In genomic region chr8:64152899-64153891, GRCm38 (mm10) we compare ENCODE assay signal across 14 mouse cellular contexts. TPM values are rescaled to one million over a fixed set of nuclear protein-coding genes. Genes with fewer than 3 reads are reported as not detected.
DNase-seq lines count a peak whose midpoint lies in the region; ATAC-seq lines count a peak whose summit lies in the region.
"Had no signal": no experiment of that assay in that cellular context is flagged by ENCODE, and none has a peak within 500 bp of the region (broad histone marks: within the 10 kb centered on the region; RNA-seq: fewer than 3 reads in every experiment).

No protein-coding gene starts in this region.

- H3K27me3 ChIP-seq in hindbrain, embryonic 10.5 days (ENCODE audit: insufficient read depth, poor library complexity, severe bottlenecking): no peaks in the 10 kb centered on the region
- H3K27me3 ChIP-seq in midbrain, embryonic 14.5 days (ENCODE audit: control insufficient read depth, insufficient read depth, low read length): no peaks in the 10 kb centered on the region
- H3K27me3 ChIP-seq: embryonic facial prominence, embryonic 13.5 days; intestine, embryonic 15.5 days; limb, embryonic 13.5 days; lung, embryonic 15.5 days; stomach, embryonic 15.5 days had no signal

- peak; percentile 38 for DNase-seq in cerebellum, adult 11-12 months
- no peak for DNase-seq in cerebellum, adult 11 months
- DNase-seq in cerebellum, postnatal 14 days: peak; percentile 18 to 53
- peak; percentile 36 for DNase-seq in hindbrain, embryonic 10.5 days (ENCODE audit: low spot score)
- DNase-seq in midbrain, embryonic 14.5 days: peak; percentile 49
- DNase-seq in heart, postnatal 25 days (ENCODE audit: low spot score): no peak
- DNase-seq in thymus, postnatal 14 days: no peak
- no peak for DNase-seq in gastrocnemius, postnatal 10 days

- no peaks in the 10 kb centered on the region for H3K36me3 ChIP-seq in hindbrain, embryonic 10.5 days
- H3K36me3 ChIP-seq in midbrain, embryonic 14.5 days (ENCODE audit: control insufficient read depth, insufficient read depth, low read length): no peaks in the 10 kb centered on the region
- H3K36me3 ChIP-seq: embryonic facial prominence, embryonic 13.5 days; heart, embryonic 13.5 days; intestine, embryonic 15.5 days; limb, embryonic 13.5 days; lung, embryonic 15.5 days; stomach, embryonic 15.5 days had no signal

- ATAC-seq in midbrain, embryonic 14.5 days (ENCODE audit: low FRiP score, low TSS enrichment): peak; percentile 84
- ATAC-seq: intestine, embryonic 15.5 days had no signal

- H3K4me1 ChIP-seq in hindbrain, embryonic 10.5 days (replicated peaks): peaks cover 18% of the 10 kb centered on the region
- H3K4me1 ChIP-seq in midbrain, embryonic 14.5 days (ENCODE audit: control insufficient read depth, insufficient read depth, low read length): peaks cover 14% of the 10 kb centered on the region
- H3K4me1 ChIP-seq: embryonic facial prominence, embryonic 13.5 days; intestine, embryonic 15.5 days; limb, embryonic 13.5 days; lung, embryonic 15.5 days; stomach, embryonic 15.5 days had no signal

- no peak overlapping the region; the same call in 1 of the 2 replicates for H3K9ac ChIP-seq in midbrain, embryonic 14.5 days (replicated peaks; ENCODE audit: low read length)
- H3K9ac ChIP-seq: embryonic facial prominence, embryonic 13.5 days; heart, embryonic 13.5 days; intestine, embryonic 15.5 days; limb, embryonic 13.5 days; lung, embryonic 15.5 days; stomach, embryonic 15.5 days had no signal

- intact Hi-C loops in heart, postnatal 25 days (cut with DNase I): no loop called here

- H3K4me2 ChIP-seq in midbrain, embryonic 14.5 days (ENCODE audit: low read length): peak overlapping the region; percentile 29; the same call in 1 of the 2 replicates
- H3K4me2 ChIP-seq: embryonic facial prominence, embryonic 13.5 days; heart, embryonic 13.5 days; intestine, embryonic 15.5 days; limb, embryonic 13.5 days; lung, embryonic 15.5 days; stomach, embryonic 15.5 days had no signal

- H3K9me3 ChIP-seq in hindbrain, embryonic 10.5 days: no peaks in the 10 kb centered on the region
- no peaks in the 10 kb centered on the region for H3K9me3 ChIP-seq in midbrain, embryonic 14.5 days (ENCODE audit: control insufficient read depth, low read length)
- H3K9me3 ChIP-seq: embryonic facial prominence, embryonic 13.5 days; heart, embryonic 13.5 days; intestine, embryonic 15.5 days; limb, embryonic 13.5 days; lung, embryonic 15.5 days; stomach, embryonic 15.5 days had no signal

- H3K4me3 ChIP-seq in hindbrain, embryonic 10.5 days: 0 out of 2 replicates have a peak overlapping the region, but pooled peaks have one; percentile 20
- H3K4me3 ChIP-seq in midbrain, embryonic 14.5 days (replicated peaks; ENCODE audit: low read depth, low read length): no peak overlapping the region
- H3K4me3 ChIP-seq: embryonic facial prominence, embryonic 13.5 days; heart, embryonic 13.5 days; intestine, embryonic 15.5 days; limb, embryonic 13.5 days; lung, embryonic 15.5 days; stomach, embryonic 15.5 days had no signal

- H3K27ac ChIP-seq in hindbrain, embryonic 10.5 days: peak overlapping the region; percentile 77
- peak overlapping the region; percentile 71 for H3K27ac ChIP-seq in midbrain, embryonic 14.5 days (replicated peaks; ENCODE audit: low read depth, low read length)
- H3K27ac ChIP-seq: embryonic facial prominence, embryonic 13.5 days; heart, embryonic 13.5 days; intestine, embryonic 15.5 days; limb, embryonic 13.5 days; lung, embryonic 15.5 days; stomach, embryonic 15.5 days had no signal

- 34% methylated on average over 9 of the region's 9 CpGs for WGBS in hindbrain, embryonic 10.5 days
- WGBS in midbrain, embryonic 14.5 days: 27% methylated on average over 9 of the region's 9 CpGs

RNA-seq across cellular contexts. Expression of gene Tll1, which starts 52.9 kb away (rescaled TPM):
- polyA plus RNA-seq in hindbrain, embryonic 10.5 days (2016; fragmentation: Nextera tagmentation; extraction: Ambion mirVana): 1.1 and 1.3 TPM in 2 replicates
- 3.6 and 4.2 TPM in 2 replicates for polyA plus RNA-seq in midbrain, embryonic 14.5 days (2014; fragmentation: Nextera tagmentation; extraction: Ambion mirVana)
- 1 to 10 TPM; 1.5 to 1.6 TPM for total RNA-seq in heart, postnatal 25 days (2021)
- 1 to 10 TPM; 4.0 to 4.3 TPM for total RNA-seq in gastrocnemius, postnatal 10 days (2021)

Comparison
In these comparisons a context has a peak if more than half of its experiments do, and no peak if none do; other contexts are left out.
1. DNase-seq: peak in cerebellum, adult 11-12 months (single experiment), cerebellum, postnatal 14 days (2 of 2), hindbrain, embryonic 10.5 days (single experiment) and midbrain, embryonic 14.5 days (single experiment); none in cerebellum, adult 11 months (single experiment), heart, postnatal 25 days (single experiment), thymus, postnatal 14 days (single experiment) and gastrocnemius, postnatal 10 days (single experiment).